Mouse (Mus musculus) olfactory bulb, adult 2 months (tissue): Measurements from ENCODE around the gene Rbm28.

Source experiments
- CTCF ChIP-seq: fragments of 200-500 bp; IDR thresholded peaks from 2 replicates; pipeline ENCODE4 v1.5.1; 2012; ENCODE audit warnings: low read depth, mild to moderate bottlenecking, low read length, moderate library complexity; ENCODE audit not compliant: insufficient read depth
- POLR2A ChIP-seq: fragments of 200-500 bp; IDR thresholded peaks from 2 replicates; pipeline ENCODE4 v1.6.1; 2012; ENCODE audit warnings: mild to moderate bottlenecking, low read depth, low read length, moderate library complexity; ENCODE audit not compliant: insufficient read depth

DNA sequence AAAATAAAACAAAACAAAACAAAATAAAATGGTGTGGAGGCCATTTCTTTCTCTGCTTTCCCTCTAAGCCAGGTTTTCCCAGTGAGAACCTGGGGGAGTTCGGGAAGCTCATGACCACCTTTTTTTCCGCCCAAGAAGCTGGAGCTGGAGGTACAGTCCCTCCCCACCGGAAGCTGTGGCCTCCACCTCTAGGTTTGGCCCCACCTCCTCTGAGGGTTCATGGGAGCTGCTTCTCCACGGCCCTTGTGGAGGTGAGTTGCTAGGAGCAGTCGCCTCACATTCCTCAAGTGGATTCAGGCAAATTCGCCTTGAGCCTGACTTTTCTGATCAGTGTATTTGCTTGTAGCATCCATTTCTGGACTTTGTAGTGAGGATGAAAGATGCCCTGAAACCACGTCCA lies 49.0 kb downstream of the Rbm28 start:
- no peak for TF ChIP-seq CTCF
- TF ChIP-seq POLR2A: no peak
